Mouse (Mus musculus): ENCODE measurements at regions not wholly inside any gene's neighbourhood (a gene's known extent, or its start where the extent isn't known, plus 50 kb on each side); places are given as distances from the start of the nearest gene placed in this dataset.

GRCm38 (mm10) chr14:96794806-96795205, 275.9 kb upstream of the Klhl1 start:
- Histone ChIP-seq H3K4me3 (replicated peaks; ENCODE audit: extremely low read depth, low read depth, low read length) (no peak overlapping the region), H3K4me1 (ENCODE audit: control insufficient read depth, insufficient read depth, low read length) (no peaks in the 10 kb centered on the region)
- no peak for TF ChIP-seq CTCF (IDR thresholded peaks at IDR 0.05; ENCODE audit: insufficient read depth, low read length)
- TF ChIP-seq POLR2A (IDR thresholded peaks at IDR 0.05; ENCODE audit: borderline replicate concordance, extremely low read depth, low read depth, low read length), result no peak
- 66% methylated on average over 1 of the region's 1 CpGs for WGBS
- DNase-seq, result no peak

GRCm38 (mm10) chr14:96787917-96788316, 269.0 kb upstream of the Klhl1 start:
- TF ChIP-seq POLR2A (IDR thresholded peaks at IDR 0.05; ENCODE audit: borderline replicate concordance, extremely low read depth, low read depth, low read length), result no peak
- TF ChIP-seq CTCF (IDR thresholded peaks at IDR 0.05; ENCODE audit: insufficient read depth, low read length), result no peak
- Histone ChIP-seq H3K4me1 (ENCODE audit: control insufficient read depth, insufficient read depth, low read length) (no peaks in the 10 kb centered on the region), H3K4me3 (replicated peaks; ENCODE audit: extremely low read depth, low read depth, low read length) (no peak overlapping the region)
- DNase-seq, result no peak
- WGBS, result 68% methylated on average over 3 of the region's 3 CpGs

GRCm38 (mm10) chr14:96787286-96787685, 268.4 kb upstream of the Klhl1 start:
- H3K4me1 ChIP-seq (ENCODE audit: control insufficient read depth, insufficient read depth, low read length), result no peaks in the 10 kb centered on the region
- TF ChIP-seq POLR2A (IDR thresholded peaks at IDR 0.05; ENCODE audit: borderline replicate concordance, extremely low read depth, low read depth, low read length), result no peak
- TF ChIP-seq CTCF (IDR thresholded peaks at IDR 0.05; ENCODE audit: insufficient read depth, low read length), result no peak
- 37% methylated on average over 1 of the region's 1 CpGs for WGBS

GRCm38 (mm10) chr14:96775801-96776200, 256.9 kb upstream of the Klhl1 start:
- TF ChIP-seq POLR2A (IDR thresholded peaks at IDR 0.05; ENCODE audit: borderline replicate concordance, extremely low read depth, low read depth, low read length) (no peak), CTCF (IDR thresholded peaks at IDR 0.05; ENCODE audit: insufficient read depth, low read length) (no peak)
- Histone ChIP-seq H3K4me3 (replicated peaks; ENCODE audit: extremely low read depth, low read depth, low read length) (no peak overlapping the region), H3K4me1 (ENCODE audit: control insufficient read depth, insufficient read depth, low read length) (no peaks in the 10 kb centered on the region)
- no peak for DNase-seq
- WGBS, result 52% methylated on average over 1 of the region's 1 CpGs

More at GRCm38 (mm10) chr14:96787286-96787685, 268.4 kb upstream of the Klhl1 start:
- H3K4me3 ChIP-seq (replicated peaks; ENCODE audit: extremely low read depth, low read depth, low read length), result no peak overlapping the region
- no peak for DNase-seq

- no peaks in the 10 kb centered on the region for H3K4me1 ChIP-seq (ENCODE audit: control insufficient read depth, insufficient read depth, low read length)
- no peak for TF ChIP-seq POLR2A (IDR thresholded peaks at IDR 0.05; ENCODE audit: borderline replicate concordance, extremely low read depth, low read depth, low read length)
- TF ChIP-seq CTCF (IDR thresholded peaks at IDR 0.05; ENCODE audit: insufficient read depth, low read length), result no peak
- H3K4me3 ChIP-seq (replicated peaks; ENCODE audit: extremely low read depth, low read depth, low read length), result no peak overlapping the region
- WGBS, result 84% methylated on average over 8 of the region's 8 CpGs
- no peak for DNase-seq
Observed at GRCm38 (mm10) chr14:96760591-96760990, 241.7 kb upstream of the Klhl1 start.

GRCm38 (mm10) chr14:96733211-96733610, 214.3 kb upstream of the Klhl1 start:
- WGBS, result 64% methylated on average over 4 of the region's 4 CpGs
- TF ChIP-seq POLR2A (IDR thresholded peaks at IDR 0.05; ENCODE audit: borderline replicate concordance, extremely low read depth, low read depth, low read length), result no peak
- no peak for TF ChIP-seq CTCF (IDR thresholded peaks at IDR 0.05; ENCODE audit: insufficient read depth, low read length)
- no peak for DNase-seq
- Histone ChIP-seq H3K4me3 (replicated peaks; ENCODE audit: extremely low read depth, low read depth, low read length) (no peak overlapping the region), H3K4me1 (ENCODE audit: control insufficient read depth, insufficient read depth, low read length) (no peaks in the 10 kb centered on the region)

- no peak overlapping the region for H3K4me3 ChIP-seq (replicated peaks; ENCODE audit: extremely low read depth, low read depth, low read length)
- H3K4me1 ChIP-seq (ENCODE audit: control insufficient read depth, insufficient read depth, low read length), result no peaks in the 10 kb centered on the region
- no peak for DNase-seq
- TF ChIP-seq POLR2A (IDR thresholded peaks at IDR 0.05; ENCODE audit: borderline replicate concordance, extremely low read depth, low read depth, low read length) (no peak), CTCF (IDR thresholded peaks at IDR 0.05; ENCODE audit: insufficient read depth, low read length) (no peak)
Observed at GRCm38 (mm10) chr14:96697086-96697485, 178.2 kb upstream of the Klhl1 start.

- no peak for DNase-seq
- Histone ChIP-seq H3K4me3 (replicated peaks; ENCODE audit: extremely low read depth, low read depth, low read length) (no peak overlapping the region), H3K4me1 (ENCODE audit: control insufficient read depth, insufficient read depth, low read length) (no peaks in the 10 kb centered on the region)
- TF ChIP-seq POLR2A (IDR thresholded peaks at IDR 0.05; ENCODE audit: borderline replicate concordance, extremely low read depth, low read depth, low read length) (no peak), CTCF (IDR thresholded peaks at IDR 0.05; ENCODE audit: insufficient read depth, low read length) (no peak)
- 31% methylated on average over 1 of the region's 1 CpGs for WGBS
Observed at GRCm38 (mm10) chr14:96690923-96691322, 172.0 kb upstream of the Klhl1 start.

- WGBS, result 56% methylated on average over 5 of the region's 5 CpGs
- Histone ChIP-seq H3K4me3 (replicated peaks; ENCODE audit: extremely low read depth, low read depth, low read length) (no peak overlapping the region), H3K4me1 (ENCODE audit: control insufficient read depth, insufficient read depth, low read length) (no peaks in the 10 kb centered on the region)
- TF ChIP-seq POLR2A (IDR thresholded peaks at IDR 0.05; ENCODE audit: borderline replicate concordance, extremely low read depth, low read depth, low read length), result no peak
- no peak for TF ChIP-seq CTCF (IDR thresholded peaks at IDR 0.05; ENCODE audit: insufficient read depth, low read length)
- DNase-seq, result no peak
Observed at GRCm38 (mm10) chr14:96683943-96684342, 165.0 kb upstream of the Klhl1 start.

- 44% methylated on average over 3 of the region's 3 CpGs for WGBS
- Histone ChIP-seq H3K4me1 (ENCODE audit: control insufficient read depth, insufficient read depth, low read length) (no peaks in the 10 kb centered on the region), H3K4me3 (replicated peaks; ENCODE audit: extremely low read depth, low read depth, low read length) (no peak overlapping the region)
- no peak for DNase-seq
- TF ChIP-seq CTCF (IDR thresholded peaks at IDR 0.05; ENCODE audit: insufficient read depth, low read length) (no peak), POLR2A (IDR thresholded peaks at IDR 0.05; ENCODE audit: borderline replicate concordance, extremely low read depth, low read depth, low read length) (no peak)
Observed at GRCm38 (mm10) chr14:96681740-96682139, 162.8 kb upstream of the Klhl1 start.
